Mouse (Mus musculus): Measurements from ENCODE around the gene Fat3. TPM values are rescaled to one million over a fixed set of nuclear protein-coding genes. Genes with fewer than 3 reads are reported as not detected.

The Fat3 gene
- polyA plus RNA-seq, 1 experiment from 2014 or later = 3.4 TPM

DNA sequence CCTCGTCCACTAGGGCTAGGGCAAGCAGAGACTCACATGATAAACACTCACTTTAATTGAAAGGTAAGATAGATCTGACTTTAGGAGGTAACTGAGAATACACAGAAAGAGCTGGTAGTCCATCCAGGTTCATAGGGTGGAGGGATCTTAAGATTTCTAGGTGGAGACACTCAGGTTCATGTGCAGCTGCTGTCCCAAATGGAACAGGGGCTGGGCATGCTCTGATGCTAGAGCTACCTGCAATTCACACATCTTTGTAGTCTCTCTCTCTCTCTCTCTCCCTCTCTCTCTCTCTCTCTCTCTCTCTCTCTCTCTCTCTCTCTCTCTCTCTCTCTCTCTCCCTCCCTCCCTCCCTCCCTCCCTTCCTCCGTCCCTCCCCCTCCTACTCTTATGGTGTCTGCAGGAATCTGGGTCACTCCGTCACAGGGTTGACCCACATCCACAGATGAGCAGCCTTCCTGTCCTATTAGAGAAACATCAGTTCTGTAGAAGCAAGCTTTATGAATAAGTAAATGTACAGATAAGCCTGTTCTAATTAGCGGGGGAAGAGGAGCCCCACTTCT is 148.5 kb downstream of the Fat3 start:
- H3K36me3 ChIP-seq = no peaks in the 10 kb centered on the region
- H3K9ac ChIP-seq = no peak overlapping the region
- H3K27ac ChIP-seq = no peak overlapping the region
- no peak overlapping the region for H3K4me3 ChIP-seq
- ATAC-seq (ENCODE audit: insufficient number of reproducible peaks, insufficient read depth, low FRiP score, low TSS enrichment, low read depth) = no peak
- 56% methylated on average over 3 of the region's 4 CpGs for WGBS
- no peaks in the 10 kb centered on the region for H3K27me3 ChIP-seq
- no peaks in the 10 kb centered on the region for H3K9me3 ChIP-seq
- H3K4me2 ChIP-seq = no peak overlapping the region
- H3K4me1 ChIP-seq = 0 out of 2 replicates have a peak, but pooled peaks cover 2% of the 10 kb centered on the region

DNA sequence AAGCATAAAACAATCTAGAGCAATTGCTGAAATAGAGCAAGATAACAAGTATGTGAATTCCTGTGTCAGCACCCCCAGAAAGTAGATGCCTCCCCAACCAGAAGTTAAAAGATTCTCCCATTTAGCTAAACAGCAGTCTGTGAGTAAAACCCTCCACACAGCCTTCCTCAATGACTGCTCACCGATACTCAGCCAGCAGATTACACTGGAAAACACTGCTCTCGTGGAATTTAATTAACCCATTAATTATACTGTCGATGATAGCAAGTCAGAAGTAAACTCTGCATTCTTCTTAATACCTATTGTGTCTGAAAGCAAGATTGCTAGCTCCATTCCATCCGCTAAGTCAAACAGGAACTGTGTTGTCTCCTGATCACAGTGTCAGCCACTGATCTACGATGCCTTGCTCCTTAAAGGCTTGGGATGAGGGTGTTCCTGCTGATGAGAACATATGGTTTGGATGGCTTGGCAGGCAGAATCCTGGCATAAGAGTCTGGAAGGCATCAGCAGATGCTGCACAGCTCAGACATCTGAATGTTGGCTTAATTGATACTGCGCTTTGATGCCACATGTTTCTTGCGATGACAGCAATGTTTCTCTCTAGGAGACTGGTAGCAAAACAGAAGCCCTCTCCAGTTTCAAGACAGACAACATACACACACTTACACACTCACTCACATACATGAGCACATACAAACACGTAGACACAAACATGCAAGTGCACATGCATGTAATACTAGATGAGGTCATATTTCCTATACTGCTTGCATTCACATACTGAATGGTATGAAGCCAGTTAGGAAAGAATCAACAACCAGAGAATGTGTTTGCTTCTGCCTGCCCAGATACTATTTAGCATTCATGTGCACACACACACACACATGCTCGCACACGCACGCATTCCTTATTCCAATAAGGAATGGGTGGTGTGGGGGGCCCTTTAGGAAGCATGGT is 155.9 kb downstream of the Fat3 start:
- ATAC-seq (ENCODE audit: insufficient number of reproducible peaks, insufficient read depth, low FRiP score, low TSS enrichment, low read depth) = no peak
- Histone ChIP-seq H3K9ac (no peak overlapping the region), H3K9me3 (no peaks in the 10 kb centered on the region), H3K27me3 (no peaks in the 10 kb centered on the region), H3K36me3 (no peaks in the 10 kb centered on the region), H3K4me3 (no peak overlapping the region), H3K4me2 (no peak overlapping the region), H3K27ac (no peak overlapping the region), H3K4me1 (no peaks in the 10 kb centered on the region)
- 61% methylated on average over 11 of the region's 11 CpGs for WGBS

DNA sequence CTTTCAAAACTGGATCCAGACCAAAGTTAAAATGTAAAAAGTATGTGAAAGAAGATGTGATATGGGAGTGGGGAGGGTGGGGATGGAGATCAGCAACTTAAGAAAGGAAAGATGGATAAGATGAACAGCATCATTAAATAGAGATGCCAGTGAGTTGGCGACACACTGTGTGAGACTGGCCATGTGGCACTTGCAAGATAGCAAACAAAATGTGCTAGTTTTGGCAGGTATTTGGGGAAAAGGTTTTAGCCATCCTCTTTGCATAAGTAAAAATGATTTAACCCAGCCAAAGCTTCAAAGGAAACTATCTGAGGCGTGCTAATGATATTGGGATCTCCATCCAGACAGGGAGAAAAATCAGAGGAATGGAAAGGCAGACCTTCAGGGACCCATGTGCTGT is 157.9 kb downstream of the Fat3 start:
- H3K27ac ChIP-seq = no peak overlapping the region
- H3K9ac ChIP-seq = no peak overlapping the region
- no peaks in the 10 kb centered on the region for H3K36me3 ChIP-seq
- H3K9me3 ChIP-seq = no peaks in the 10 kb centered on the region
- no peaks in the 10 kb centered on the region for H3K27me3 ChIP-seq
- WGBS = 86% methylated on average over 2 of the region's 2 CpGs
- no peak for ATAC-seq (ENCODE audit: insufficient number of reproducible peaks, insufficient read depth, low FRiP score, low TSS enrichment, low read depth)
- H3K4me2 ChIP-seq = no peak overlapping the region
- no peak overlapping the region for H3K4me3 ChIP-seq
- no peaks in the 10 kb centered on the region for H3K4me1 ChIP-seq

DNA sequence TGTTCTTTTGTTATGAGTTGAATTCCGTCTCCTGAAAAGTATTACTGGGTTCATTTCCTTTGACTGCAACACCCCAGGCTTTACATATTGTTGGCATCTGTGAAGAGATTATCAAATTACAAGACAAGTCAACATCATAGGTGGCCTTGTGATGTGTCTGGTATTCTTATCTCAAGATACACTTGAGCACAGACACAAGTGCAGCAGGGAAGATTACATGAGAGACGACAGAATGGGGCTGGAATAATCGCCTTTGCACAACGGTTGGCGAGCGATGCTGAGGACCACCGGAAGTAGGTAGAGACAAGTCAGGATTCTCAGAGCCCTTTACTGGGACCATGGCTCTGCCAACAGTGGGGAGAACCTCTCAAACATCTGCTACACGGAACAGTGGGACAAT is 158.5 kb downstream of the Fat3 start:
- H3K27me3 ChIP-seq = no peaks in the 10 kb centered on the region

DNA sequence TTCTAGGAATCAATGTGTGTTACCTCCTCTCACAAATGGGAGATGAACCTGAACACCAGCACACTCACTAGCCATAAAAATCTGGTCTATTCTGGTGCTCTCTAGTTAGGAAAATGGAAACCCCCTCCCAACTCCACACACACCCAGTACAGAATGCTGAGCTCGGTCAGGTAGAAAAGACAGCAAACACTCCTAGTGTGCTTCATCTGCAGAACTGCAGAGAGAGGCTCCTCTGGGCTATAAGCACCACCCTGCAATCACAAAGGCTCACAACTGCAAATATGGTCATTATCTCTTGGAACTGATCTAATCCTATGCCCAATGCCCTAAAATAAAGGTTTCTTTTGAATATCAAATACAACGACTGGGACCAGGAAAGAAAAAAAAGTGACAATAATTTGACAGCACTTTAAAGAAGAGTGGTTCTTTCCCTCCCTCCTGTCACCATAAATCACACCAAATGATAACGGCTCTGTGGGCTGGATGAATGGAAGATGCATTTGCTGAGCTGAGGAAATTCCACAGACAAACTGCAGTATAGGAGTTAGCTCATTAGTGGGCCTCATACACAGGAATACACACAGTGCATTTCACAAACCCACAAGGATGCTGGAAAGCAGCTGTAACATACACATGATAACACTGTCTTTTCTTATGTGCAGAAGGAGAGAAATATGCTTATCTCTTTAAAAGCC is 170.6 kb downstream of the Fat3 start:
- Histone ChIP-seq H3K27ac (no peak overlapping the region), H3K4me1 (no peaks in the 10 kb centered on the region), H3K27me3 (no peaks in the 10 kb centered on the region), H3K36me3 (no peaks in the 10 kb centered on the region), H3K9ac (no peak overlapping the region), H3K9me3 (no peaks in the 10 kb centered on the region), H3K4me3 (no peak overlapping the region), H3K4me2 (no peak overlapping the region)
- WGBS = 65% methylated on average over 3 of the region's 3 CpGs
- no peak for ATAC-seq (ENCODE audit: insufficient number of reproducible peaks, insufficient read depth, low FRiP score, low TSS enrichment, low read depth)

More for the DNA sequence above, 158.5 kb downstream of the Fat3 start:
- no peak for ATAC-seq (ENCODE audit: insufficient number of reproducible peaks, insufficient read depth, low FRiP score, low TSS enrichment, low read depth)
- Histone ChIP-seq H3K9me3 (no peaks in the 10 kb centered on the region), H3K4me2 (no peak overlapping the region), H3K27ac (no peak overlapping the region), H3K9ac (no peak overlapping the region), H3K4me3 (no peak overlapping the region), H3K36me3 (no peaks in the 10 kb centered on the region), H3K4me1 (no peaks in the 10 kb centered on the region)
- 81% methylated on average over 8 of the region's 8 CpGs for WGBS

DNA sequence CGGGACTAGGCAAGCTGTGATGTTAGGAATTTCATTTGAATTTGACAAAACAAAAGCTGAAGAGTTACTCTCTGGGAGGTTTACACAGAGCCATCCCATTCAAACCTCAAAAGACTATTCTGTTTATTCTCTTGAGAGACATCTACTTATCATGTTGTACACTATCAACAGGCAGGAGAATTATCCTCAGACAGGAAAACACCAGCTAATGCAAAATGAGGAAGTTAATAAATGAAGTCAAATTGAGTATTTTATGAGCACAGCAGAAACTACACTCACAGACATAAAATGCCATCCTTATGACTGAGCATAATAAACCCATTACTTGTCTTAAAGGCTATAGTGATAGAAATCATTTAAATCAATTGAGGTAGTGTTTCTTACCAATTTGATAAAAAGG is 182.1 kb downstream of the Fat3 start:
- Histone ChIP-seq H3K4me2 (no peak overlapping the region), H3K36me3 (no peaks in the 10 kb centered on the region), H3K9ac (no peak overlapping the region), H3K9me3 (no peaks in the 10 kb centered on the region), H3K27me3 (no peaks in the 10 kb centered on the region), H3K4me1 (no peaks in the 10 kb centered on the region), H3K4me3 (no peak overlapping the region), H3K27ac (no peak overlapping the region)
- ATAC-seq (ENCODE audit: insufficient number of reproducible peaks, insufficient read depth, low FRiP score, low TSS enrichment, low read depth) = no peak
- WGBS = 74% methylated on average over 1 of the region's 1 CpGs

DNA sequence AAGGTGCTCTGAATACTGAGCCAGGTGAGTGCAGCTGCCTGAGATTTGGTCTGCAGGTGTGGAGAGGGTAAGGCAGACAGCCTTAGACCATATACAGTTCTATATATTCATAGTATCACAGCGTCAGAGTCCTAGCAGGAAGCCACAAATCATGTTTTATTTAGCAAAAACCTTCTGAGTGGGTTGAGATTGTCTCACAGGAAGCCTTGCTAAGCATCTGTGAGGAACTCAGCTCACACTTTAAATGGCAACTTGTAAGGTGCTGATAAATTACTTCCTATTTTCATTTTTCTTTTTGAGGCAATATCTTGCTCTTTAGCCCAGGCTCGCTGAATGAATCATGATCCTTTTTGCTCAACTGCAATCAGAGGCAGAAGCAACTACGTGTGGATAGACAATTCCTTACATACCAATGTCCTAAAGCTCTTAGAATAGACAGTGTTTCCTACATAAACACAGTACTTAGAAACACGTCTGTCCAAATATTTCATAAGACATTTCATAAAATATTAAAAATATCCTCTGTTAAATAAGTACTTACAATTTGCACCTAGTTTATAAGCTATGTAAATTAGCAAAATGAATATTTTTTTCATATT is 188.4 kb downstream of the Fat3 start:
- 66% methylated on average over 4 of the region's 4 CpGs for WGBS
- no peaks in the 10 kb centered on the region for H3K36me3 ChIP-seq
- ATAC-seq (ENCODE audit: insufficient number of reproducible peaks, insufficient read depth, low FRiP score, low TSS enrichment, low read depth) = no peak
- H3K9ac ChIP-seq = no peak overlapping the region
- H3K27ac ChIP-seq = no peak overlapping the region
- H3K4me3 ChIP-seq = no peak overlapping the region
- H3K4me1 ChIP-seq = 0 out of 2 replicates have a peak, but pooled peaks cover 2% of the 10 kb centered on the region
- H3K4me2 ChIP-seq = no peak overlapping the region
- no peaks in the 10 kb centered on the region for H3K27me3 ChIP-seq
- H3K9me3 ChIP-seq = no peaks in the 10 kb centered on the region

DNA sequence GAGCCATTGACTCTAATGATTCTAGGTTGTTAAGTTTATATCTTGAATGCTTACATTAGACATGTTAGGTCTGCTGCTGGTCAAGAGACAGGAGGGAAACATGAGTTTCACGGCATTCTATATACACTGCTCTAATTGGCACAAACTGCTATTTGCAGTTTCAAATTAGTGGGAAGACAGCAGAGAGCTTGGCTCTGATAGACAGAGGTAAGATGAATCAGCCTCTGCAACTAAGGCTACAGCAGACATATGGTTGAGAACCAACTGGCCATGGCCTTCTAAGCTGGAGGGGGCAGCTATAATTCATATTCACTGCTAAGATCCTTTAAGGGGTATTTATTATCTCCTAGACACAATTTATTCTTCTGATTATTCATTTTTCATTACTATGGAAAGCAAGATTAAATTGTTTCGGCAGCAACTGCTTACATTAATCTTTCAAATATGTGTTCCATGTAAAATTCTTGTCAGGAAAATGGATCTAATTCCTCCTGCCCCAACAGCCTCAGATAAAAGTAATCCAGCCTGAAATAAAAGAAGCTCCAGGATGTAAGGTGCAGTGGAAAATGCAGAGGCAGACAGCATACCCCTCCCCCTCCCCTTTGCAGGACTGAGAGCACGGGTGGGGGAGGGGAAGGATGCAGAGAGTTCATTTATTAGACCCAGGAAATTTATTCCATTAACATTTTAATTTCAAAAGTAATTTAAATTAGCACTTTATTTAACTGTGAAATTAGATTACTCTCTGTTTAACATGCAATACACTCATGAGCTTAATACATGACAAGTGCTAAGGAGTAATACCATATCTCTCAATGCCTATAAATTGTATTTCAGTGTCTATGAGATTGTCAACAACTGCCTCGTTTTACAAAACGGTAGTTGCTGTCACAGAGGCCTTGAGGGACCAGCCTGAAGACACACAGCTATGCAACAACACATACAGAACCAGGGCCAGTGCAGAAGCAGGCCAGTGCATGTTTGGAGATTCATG is 189.9 kb downstream of the Fat3 start:
- Histone ChIP-seq H3K4me2 (no peak overlapping the region), H3K9ac (no peak overlapping the region), H3K27me3 (no peaks in the 10 kb centered on the region), H3K27ac (no peak overlapping the region), H3K4me3 (no peak overlapping the region), H3K4me1 (0 out of 2 replicates have a peak, but pooled peaks cover 2% of the 10 kb centered on the region), H3K9me3 (no peaks in the 10 kb centered on the region), H3K36me3 (no peaks in the 10 kb centered on the region)
- no peak for ATAC-seq (ENCODE audit: insufficient number of reproducible peaks, insufficient read depth, low FRiP score, low TSS enrichment, low read depth)
- WGBS = 42% methylated on average over 5 of the region's 5 CpGs

DNA sequence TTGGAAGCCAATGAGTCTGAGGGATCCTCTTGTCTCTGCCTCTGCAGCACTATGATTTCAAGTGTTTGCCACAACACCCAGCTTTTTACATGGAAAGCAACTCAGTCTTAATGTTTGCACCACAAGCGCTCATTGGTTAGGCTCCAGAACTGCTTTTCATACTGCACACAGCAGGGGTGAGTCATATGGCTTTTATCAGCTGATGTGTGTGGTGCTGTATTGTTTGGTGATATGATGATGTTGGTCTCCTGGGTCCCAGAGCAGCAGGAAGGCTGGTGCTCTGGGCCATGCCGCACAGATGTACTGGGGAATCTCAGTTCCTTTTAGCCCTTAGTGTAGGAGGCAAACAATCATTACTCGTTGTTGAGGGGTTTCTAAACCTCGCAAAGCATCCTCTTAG is 190.8 kb downstream of the Fat3 start:
- WGBS = 73% methylated on average over 4 of the region's 4 CpGs
- H3K4me1 ChIP-seq = peaks cover 11% of the 10 kb centered on the region; the same call in 1 of the 2 replicates
- H3K27ac ChIP-seq = no peak overlapping the region
- no peak overlapping the region for H3K4me3 ChIP-seq
- H3K27me3 ChIP-seq = no peaks in the 10 kb centered on the region
- H3K36me3 ChIP-seq = no peaks in the 10 kb centered on the region
- H3K9ac ChIP-seq = no peak overlapping the region
- no peaks in the 10 kb centered on the region for H3K9me3 ChIP-seq
- ATAC-seq (ENCODE audit: insufficient number of reproducible peaks, insufficient read depth, low FRiP score, low TSS enrichment, low read depth) = no peak
- no peak overlapping the region for H3K4me2 ChIP-seq

DNA sequence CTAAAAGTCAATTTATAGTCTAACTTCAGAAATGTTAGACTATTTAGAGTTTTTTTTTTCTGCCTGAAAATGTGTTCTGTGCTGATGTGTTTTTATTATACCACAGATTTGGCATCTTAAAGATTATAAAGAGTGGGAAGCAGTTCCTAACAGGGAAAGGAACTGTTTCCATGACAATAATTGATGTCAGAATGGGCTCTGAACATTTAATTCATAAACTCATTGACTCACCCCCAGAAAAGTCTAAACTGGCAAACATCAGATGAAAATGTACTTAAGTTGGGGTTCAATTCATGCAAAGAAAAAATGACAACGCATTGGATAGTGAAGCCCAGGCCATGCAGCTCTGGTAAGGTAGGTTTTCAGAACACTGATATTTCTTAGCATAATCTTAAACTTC is 193.3 kb downstream of the Fat3 start:
- no peak for ATAC-seq (ENCODE audit: insufficient number of reproducible peaks, insufficient read depth, low FRiP score, low TSS enrichment, low read depth)
- Histone ChIP-seq H3K36me3 (no peaks in the 10 kb centered on the region), H3K27ac (no peak overlapping the region), H3K27me3 (no peaks in the 10 kb centered on the region), H3K4me2 (no peak overlapping the region), H3K4me1 (peaks cover 12% of the 10 kb centered on the region; the same call in 1 of the 2 replicates), H3K4me3 (no peak overlapping the region), H3K9ac (no peak overlapping the region), H3K9me3 (no peaks in the 10 kb centered on the region)
- 89% methylated on average over 1 of the region's 1 CpGs for WGBS
